Mouse (Mus musculus): ENCODE data around the gene Zfp37. TPM values are rescaled to one million over a fixed set of nuclear protein-coding genes. Genes with fewer than 3 reads are reported as not detected.
A peak's percentile ranks its signal among the peaks of the same experiment; 100 is the strongest.
"Not testable (repeated sequence)": the region's sequence is repeated elsewhere in the genome, so short reads cannot be mapped to it uniquely, and the experiment has no call there.

The Zfp37 gene
- 0.59 and 0.68 TPM in 2 replicates for polyA plus RNA-seq (2015; fragmentation: Nextera tagmentation; extraction: Ambion mirVana)

- DNase-seq (ENCODE audit: low spot score), result no peak
These were observed at the start of gene Zfp37 for GRCm38 (mm10) chr4:62230769-62231168. TSS of gene Zfp37 (minus strand) at chr4:62231047.

- no peak for DNase-seq (ENCODE audit: low spot score)
These were observed 47.2 kb upstream of the Zfp37 start for GRCm38 (mm10) chr4:62278081-62278480.

- no peak for DNase-seq (ENCODE audit: low spot score)
These were observed 46.4 kb upstream of the Zfp37 start for GRCm38 (mm10) chr4:62277222-62277621.

GRCm38 (mm10) chr4:62276642-62277041, 45.8 kb upstream of the Zfp37 start:
- DNase-seq (ENCODE audit: low spot score), result no peak

GRCm38 (mm10) chr4:62274841-62275536, 44.1 kb upstream of the Zfp37 start:
- no peak for DNase-seq (ENCODE audit: low spot score)

- DNase-seq (ENCODE audit: low spot score), result no peak
These were observed 43.1 kb upstream of the Zfp37 start for GRCm38 (mm10) chr4:62273916-62274315.

- no peak for DNase-seq (ENCODE audit: low spot score)
These were observed 41.8 kb upstream of the Zfp37 start for GRCm38 (mm10) chr4:62272696-62273095.

- DNase-seq (ENCODE audit: low spot score), result no peak
These were observed 36.3 kb upstream of the Zfp37 start for GRCm38 (mm10) chr4:62267101-62267500.

- not testable (repeated sequence) for DNase-seq (ENCODE audit: low spot score)
These were observed 35.2 kb upstream of the Zfp37 start for GRCm38 (mm10) chr4:62266016-62266415.

GRCm38 (mm10) chr4:62265154-62265836, 34.4 kb upstream of the Zfp37 start:
- DNase-seq (ENCODE audit: low spot score), result peak; percentile 15

GRCm38 (mm10) chr4:62263133-62263844, 32.4 kb upstream of the Zfp37 start:
- no peak for DNase-seq (ENCODE audit: low spot score)

- no peak for DNase-seq (ENCODE audit: low spot score)
These were observed 31.4 kb upstream of the Zfp37 start, which contains the start of gene Slc31a2 for GRCm38 (mm10) chr4:62262276-62262675. TSS of gene Slc31a2 (plus strand) at chr4:62262562.

GRCm38 (mm10) chr4:62256931-62257330, 26.1 kb upstream of the Zfp37 start:
- peak; percentile 17 for DNase-seq (ENCODE audit: low spot score)

- no peak for DNase-seq (ENCODE audit: low spot score)
These were observed 23.7 kb upstream of the Zfp37 start for GRCm38 (mm10) chr4:62254551-62254950.

GRCm38 (mm10) chr4:62251776-62252175, 20.9 kb upstream of the Zfp37 start:
- DNase-seq (ENCODE audit: low spot score), result no peak

GRCm38 (mm10) chr4:62250896-62251544, 20.2 kb upstream of the Zfp37 start:
- DNase-seq (ENCODE audit: low spot score), result no peak

- no peak for DNase-seq (ENCODE audit: low spot score)
These were observed 17.5 kb upstream of the Zfp37 start for GRCm38 (mm10) chr4:62248328-62248727.

- DNase-seq (ENCODE audit: low spot score), result no peak
These were observed 9.7 kb upstream of the Zfp37 start for GRCm38 (mm10) chr4:62240586-62240985.

- no peak for DNase-seq (ENCODE audit: low spot score)
These were observed 694 bp downstream of the Zfp37 start for GRCm38 (mm10) chr4:62230153-62230552.

GRCm38 (mm10) chr4:62229448-62229847, 1.4 kb downstream of the Zfp37 start:
- peak; percentile 6 for DNase-seq (ENCODE audit: low spot score)

GRCm38 (mm10) chr4:62228391-62228790, 2.5 kb downstream of the Zfp37 start:
- DNase-seq (ENCODE audit: low spot score), result no peak

GRCm38 (mm10) chr4:62213490-62213889, 17.4 kb downstream of the Zfp37 start:
- no peak for DNase-seq (ENCODE audit: low spot score)

Measured in thymus, postnatal 0 days (tissue).